Mouse (Mus musculus) kidney, adult 2 months (tissue): ENCODE measurements around the gene Ces1b.

Experiments used
- CTCF ChIP-seq: fragments of 200-500 bp; conservative IDR thresholded peaks from 2 replicates; pipeline ENCODE4 v1.5.1; 2011; ENCODE audit warnings: low read depth, mild to moderate bottlenecking, control low read depth, low read length, moderate library complexity, mixed read lengths; ENCODE audit not compliant: insufficient read depth, insufficient read length
- POLR2A ChIP-seq: fragments of 200-500 bp; IDR thresholded peaks from one replicate; pipeline ENCODE4 v1.6.1; 2011; ENCODE audit warnings: low read depth, low read length, control low read depth

DNA sequence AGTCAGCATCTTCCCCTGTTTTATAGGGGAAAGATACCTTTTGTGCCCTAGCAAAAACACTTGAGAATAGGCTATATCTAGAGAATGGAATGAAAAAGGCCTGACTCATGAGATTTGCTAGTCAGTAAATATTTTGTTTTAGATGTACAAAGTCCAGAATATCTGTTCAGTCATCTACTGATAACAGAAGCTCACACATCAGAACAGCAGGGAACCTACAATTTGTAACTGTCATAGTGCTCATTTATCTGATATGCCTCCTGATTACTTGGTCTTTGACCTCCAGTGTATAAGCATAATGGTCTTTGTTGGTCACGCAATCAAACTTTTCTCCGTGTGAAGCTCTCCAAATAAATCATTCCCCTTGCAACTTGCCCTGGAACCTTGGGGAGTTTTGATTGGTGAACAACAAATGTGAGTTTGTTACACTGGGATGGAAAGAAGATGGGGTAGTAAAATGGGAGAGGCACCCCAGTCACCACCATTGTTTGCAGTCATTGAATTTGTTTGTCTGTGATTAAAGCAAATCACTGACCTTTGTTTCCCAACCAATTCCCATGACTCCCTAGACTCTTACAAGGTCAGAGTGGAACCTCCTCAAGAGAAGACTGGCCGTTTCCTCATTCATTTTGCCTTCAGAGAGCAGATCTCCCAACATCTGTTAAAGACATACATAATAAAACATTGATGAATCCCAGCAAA, 16.2 kb downstream of the Ces1b start:
- TF ChIP-seq CTCF, result no peak
- TF ChIP-seq POLR2A, result no peak
